Mouse (Mus musculus) kidney, adult 8-10 months (tissue): ENCODE data around the gene Myl9.
A peak's percentile ranks its signal among the peaks of the same experiment; 100 is the strongest.

Experiments used
- DNase-seq, 2 experiments: peaks; one replicate each; pipeline ENCODE4 v3.0.0; 2022

Gene Myl9

GRCm38 (mm10) chr2:156774738-156775454 lies at the start of gene Myl9:
Gene Myl9 (plus strand): TSS chr2:156775420.
- no peak for DNase-seq

GRCm38 (mm10) chr2:156726344-156726743 lies 48.9 kb upstream of the Myl9 start:
- no peak for DNase-seq

- DNase-seq, result no peak
Measured at GRCm38 (mm10) chr2:156726878-156727277, 48.3 kb upstream of the Myl9 start.

- no peak for DNase-seq
Measured at GRCm38 (mm10) chr2:156729537-156730469, 45.4 kb upstream of the Myl9 start.

- no peak for DNase-seq
Measured at GRCm38 (mm10) chr2:156730501-156730921, 44.7 kb upstream of the Myl9 start.

GRCm38 (mm10) chr2:156731592-156731991 lies 43.6 kb upstream of the Myl9 start:
- DNase-seq, result no peak

GRCm38 (mm10) chr2:156732109-156732508 lies 43.1 kb upstream of the Myl9 start:
- DNase-seq, result peak; percentile 89 to 95

GRCm38 (mm10) chr2:156735761-156736335 lies 39.4 kb upstream of the Myl9 start:
- DNase-seq, result no peak

- peak in 1 of 2 experiments; percentile 26 for DNase-seq
Measured at GRCm38 (mm10) chr2:156736846-156737245, 38.4 kb upstream of the Myl9 start.

- no peak for DNase-seq
Measured at GRCm38 (mm10) chr2:156737976-156738375, 37.2 kb upstream of the Myl9 start.

GRCm38 (mm10) chr2:156741265-156741664 lies 34.0 kb upstream of the Myl9 start:
- DNase-seq, result no peak

GRCm38 (mm10) chr2:156741998-156742397 lies 33.2 kb upstream of the Myl9 start:
- no peak for DNase-seq

- no peak for DNase-seq
Measured at GRCm38 (mm10) chr2:156743248-156743647, 32.0 kb upstream of the Myl9 start.

- DNase-seq, result no peak
Measured at GRCm38 (mm10) chr2:156744414-156744813, 30.8 kb upstream of the Myl9 start.

- DNase-seq, result no peak
Measured at GRCm38 (mm10) chr2:156747315-156747714, 27.9 kb upstream of the Myl9 start.

- no peak for DNase-seq
Measured at GRCm38 (mm10) chr2:156749687-156750086, 25.5 kb upstream of the Myl9 start.

GRCm38 (mm10) chr2:156756937-156757336 lies 18.3 kb upstream of the Myl9 start:
- DNase-seq, result no peak

GRCm38 (mm10) chr2:156760843-156761505 lies 14.2 kb upstream of the Myl9 start:
- DNase-seq, result no peak

- no peak for DNase-seq
Measured at GRCm38 (mm10) chr2:156761521-156762278, 13.5 kb upstream of the Myl9 start.

GRCm38 (mm10) chr2:156762499-156762898 lies 12.7 kb upstream of the Myl9 start:
- no peak for DNase-seq

GRCm38 (mm10) chr2:156763101-156763500 lies 12.1 kb upstream of the Myl9 start:
- peak; percentile 45 to 61 for DNase-seq

- DNase-seq, result no peak
Measured at GRCm38 (mm10) chr2:156764022-156764421, 11.2 kb upstream of the Myl9 start.
